Mouse (Mus musculus) C2C12 (cell line): Measurements from ENCODE around the gene Ap1s1. TPM values are rescaled to one million over a fixed set of nuclear protein-coding genes. Genes with fewer than 3 reads are reported as not detected.

Source experiments
- H3K27me3 ChIP-seq: one replicate; pipeline ENCODE4 v1.6.1; 2011; ENCODE audit not compliant: control insufficient read depth, insufficient read depth, insufficient read length
- H3K36me3 ChIP-seq: one replicate; pipeline ENCODE4 v1.6.1; 2011; ENCODE audit not compliant: control insufficient read depth, insufficient read depth
- H3K4me3 ChIP-seq: one replicate; pipeline ENCODE4 v1.5.1; 2011; ENCODE audit warnings: mild to moderate bottlenecking, control low read depth; ENCODE audit not compliant: poor library complexity, insufficient read depth, severe bottlenecking
- H3K79me2 ChIP-seq: one replicate; pipeline ENCODE4 v1.6.1; 2011; ENCODE audit not compliant: control insufficient read depth, insufficient read depth
- H3K79me3 ChIP-seq: one replicate; pipeline ENCODE4 v1.6.1; 2011; ENCODE audit warnings: low read depth, control low read depth
- H3ac ChIP-seq: one replicate; pipeline ENCODE3; 2011; ENCODE audit warnings: low read depth; ENCODE audit not compliant: control insufficient read depth, insufficient read length
- CEBPB ChIP-seq: IDR thresholded peaks from one replicate; pipeline ENCODE4 v1.6.1; 2011; ENCODE audit warnings: low read depth, mild to moderate bottlenecking, control low read depth, moderate library complexity
- CTCF ChIP-seq: IDR thresholded peaks from one replicate; pipeline ENCODE4 v1.5.1; 2011; ENCODE audit not compliant: control insufficient read depth, insufficient read depth, insufficient read length
- FOSL1 ChIP-seq: IDR thresholded peaks from one replicate; pipeline ENCODE4 v1.8.0; 2011; ENCODE audit warnings: mild to moderate bottlenecking, low read length; ENCODE audit not compliant: poor library complexity, insufficient read depth, severe bottlenecking
- MAX ChIP-seq: IDR thresholded peaks from one replicate; pipeline ENCODE4 v1.6.1; 2011; ENCODE audit warnings: mild to moderate bottlenecking, control low read depth
- MYOD1 ChIP-seq: IDR thresholded peaks from one replicate; pipeline ENCODE4 v1.6.1; 2011; ENCODE audit warnings: low read depth; ENCODE audit not compliant: control insufficient read depth, insufficient read length
- MYOG ChIP-seq: IDR thresholded peaks from one replicate; pipeline ENCODE4 v1.6.1; 2011; ENCODE audit not compliant: control insufficient read depth, insufficient read length; ENCODE audit errors: extremely low read depth
- USF1 ChIP-seq: IDR thresholded peaks from one replicate; pipeline ENCODE4 v1.6.1; 2011; ENCODE audit warnings: low read depth, mild to moderate bottlenecking, control low read depth, moderate library complexity
- polyA plus RNA-seq: library from polyadenylated mRNA; unstranded; fragments of >200 nt; fragmentation: generic; extraction: Trizol; gene quantifications from one replicate; pipeline ENCODE4 v1.2.1, GENCODE M21; 2012; ENCODE audit warnings: missing spikeins

Gene Ap1s1
- polyA plus RNA-seq, 1 experiment = 360 TPM

GRCm38 (mm10) chr5:137078041-137078440 lies 32.1 kb upstream of the Ap1s1 start:
- Histone ChIP-seq H3K79me3 (peaks cover 2% of the 10 kb centered on the region), H3K36me3 (no peaks in the 10 kb centered on the region), H3K79me2 (no peaks in the 10 kb centered on the region), H3ac (no peak overlapping the region), H3K27me3 (no peaks in the 10 kb centered on the region), H3K4me3 (no peak overlapping the region)
- no peak for TF ChIP-seq MYOG
- no peak for TF ChIP-seq CTCF
- no peak for TF ChIP-seq MYOD1
- TF ChIP-seq CEBPB = no peak
- TF ChIP-seq MAX = no peak
- no peak for TF ChIP-seq FOSL1
- no peak for TF ChIP-seq USF1

- Histone ChIP-seq H3K27me3 (no peaks in the 10 kb centered on the region), H3K4me3 (no peak overlapping the region), H3K36me3 (no peaks in the 10 kb centered on the region), H3K79me3 (peaks cover 2% of the 10 kb centered on the region), H3K79me2 (peaks cover 1% of the 10 kb centered on the region), H3ac (no peak overlapping the region)
- TF ChIP-seq MAX (no peak), CEBPB (peak; percentile 69)
These were observed 31.3 kb upstream of the Ap1s1 start for GRCm38 (mm10) chr5:137077187-137077586.

- Histone ChIP-seq H3K27me3 (no peaks in the 10 kb centered on the region), H3ac (no peak overlapping the region), H3K79me2 (peaks cover 9% of the 10 kb centered on the region), H3K4me3 (no peak overlapping the region), H3K36me3 (no peaks in the 10 kb centered on the region), H3K79me3 (peaks cover 8% of the 10 kb centered on the region)
- TF ChIP-seq USF1 = no peak
- no peak for TF ChIP-seq MYOD1
- no peak for TF ChIP-seq MAX
- no peak for TF ChIP-seq MYOG
- TF ChIP-seq CEBPB = no peak
- TF ChIP-seq CTCF = no peak
- no peak for TF ChIP-seq FOSL1
These were observed 30.4 kb upstream of the Ap1s1 start for GRCm38 (mm10) chr5:137076191-137076930.

- Histone ChIP-seq H3K79me2 (peaks cover 16% of the 10 kb centered on the region), H3K36me3 (peaks cover under 1% of the 10 kb centered on the region), H3K27me3 (no peaks in the 10 kb centered on the region), H3K4me3 (no peak overlapping the region), H3K79me3 (peaks cover 15% of the 10 kb centered on the region), H3ac (peak overlapping the region; percentile 28)
- TF ChIP-seq MYOG (no peak), CEBPB (no peak), MAX (no peak), USF1 (no peak), CTCF (no peak), MYOD1 (no peak), FOSL1 (no peak)
These were observed 29.8 kb upstream of the Ap1s1 start for GRCm38 (mm10) chr5:137075726-137076125.

GRCm38 (mm10) chr5:137074191-137074651 lies 28.3 kb upstream of the Ap1s1 start:
- TF ChIP-seq CTCF = no peak
- no peak for TF ChIP-seq USF1
- no peak for TF ChIP-seq MAX
- TF ChIP-seq MYOG = no peak
- TF ChIP-seq CEBPB = no peak
- TF ChIP-seq FOSL1 = no peak
- no peak for TF ChIP-seq MYOD1
- Histone ChIP-seq H3K4me3 (no peak overlapping the region), H3K27me3 (no peaks in the 10 kb centered on the region), H3K36me3 (peaks cover 16% of the 10 kb centered on the region), H3K79me3 (peaks cover 29% of the 10 kb centered on the region), H3K79me2 (peaks cover 31% of the 10 kb centered on the region), H3ac (no peak overlapping the region)

GRCm38 (mm10) chr5:137073141-137073540 lies 27.2 kb upstream of the Ap1s1 start:
- peaks cover 33% of the 10 kb centered on the region for H3K79me3 ChIP-seq
- TF ChIP-seq MAX (no peak), CEBPB (no peak), MYOD1 (no peak), USF1 (no peak), FOSL1 (no peak), CTCF (no peak), MYOG (no peak)
- H3K27me3 ChIP-seq = no peaks in the 10 kb centered on the region
- H3ac ChIP-seq = no peak overlapping the region
- H3K4me3 ChIP-seq = no peak overlapping the region
- H3K36me3 ChIP-seq = peaks cover 23% of the 10 kb centered on the region
- H3K79me2 ChIP-seq = peaks cover 39% of the 10 kb centered on the region
